Mouse (Mus musculus) kidney, adult 11 months (tissue): Measurements from ENCODE around the gene Zfp318.

Source experiments
- DNase-seq: peaks from one replicate; pipeline ENCODE4 v3.0.0; 2022

Gene Zfp318

GRCm38 (mm10) chr17:46383294-46384060 is at the start of gene Zfp318:
Gene Zfp318 (plus strand): TSS chr17:46383731.
- DNase-seq, result peak; percentile 98

- DNase-seq, result no peak
Measured at GRCm38 (mm10) chr17:46336475-46336874, 47.1 kb upstream of the Zfp318 start.

- DNase-seq, result no peak
Measured at GRCm38 (mm10) chr17:46341208-46341607, 42.3 kb upstream of the Zfp318 start.

- peak; percentile 69 for DNase-seq
Measured at GRCm38 (mm10) chr17:46351026-46351700, 32.4 kb upstream of the Zfp318 start.

GRCm38 (mm10) chr17:46371783-46372182 is 11.7 kb upstream of the Zfp318 start:
- DNase-seq, result no peak

- DNase-seq, result no peak
Measured at GRCm38 (mm10) chr17:46378564-46378963, 5.0 kb upstream of the Zfp318 start.

DNA sequence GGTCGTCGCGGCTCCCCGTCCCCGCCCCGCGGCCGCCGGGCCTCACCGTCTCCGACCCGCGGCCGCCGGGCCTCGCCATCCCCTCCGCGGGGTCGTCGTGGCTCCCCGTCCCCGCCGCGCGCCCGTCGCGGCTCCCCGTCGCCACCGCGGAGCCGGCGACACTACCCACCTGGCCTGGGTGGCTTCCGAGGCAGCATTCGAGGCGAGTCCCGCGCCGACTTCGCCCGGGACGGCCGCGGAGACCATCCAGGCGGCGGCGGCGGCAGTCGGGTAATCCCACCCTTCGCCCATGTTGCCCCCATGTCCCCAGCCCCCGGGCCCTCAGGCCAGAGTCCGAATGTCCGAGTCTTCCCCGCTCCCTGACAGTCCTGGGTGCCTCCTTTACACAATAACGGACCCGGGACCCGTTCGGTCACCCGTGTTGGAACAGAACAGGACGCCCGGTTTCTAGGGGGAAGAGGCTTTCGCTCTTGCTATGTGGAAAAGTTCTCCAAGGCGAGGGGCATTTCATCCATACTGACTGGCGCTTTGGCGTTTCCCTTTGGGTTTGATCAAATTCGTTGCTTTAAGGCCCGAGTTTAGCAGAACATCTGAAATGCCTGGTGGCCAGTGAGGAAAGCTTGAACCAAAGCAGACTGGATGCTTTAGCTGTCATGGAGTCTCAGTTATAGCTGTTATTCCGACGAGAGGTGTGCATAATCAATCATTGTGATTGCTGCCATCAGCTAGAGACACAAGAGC is 700 bp downstream of the Zfp318 start:
- peak; percentile 32 for DNase-seq

DNA sequence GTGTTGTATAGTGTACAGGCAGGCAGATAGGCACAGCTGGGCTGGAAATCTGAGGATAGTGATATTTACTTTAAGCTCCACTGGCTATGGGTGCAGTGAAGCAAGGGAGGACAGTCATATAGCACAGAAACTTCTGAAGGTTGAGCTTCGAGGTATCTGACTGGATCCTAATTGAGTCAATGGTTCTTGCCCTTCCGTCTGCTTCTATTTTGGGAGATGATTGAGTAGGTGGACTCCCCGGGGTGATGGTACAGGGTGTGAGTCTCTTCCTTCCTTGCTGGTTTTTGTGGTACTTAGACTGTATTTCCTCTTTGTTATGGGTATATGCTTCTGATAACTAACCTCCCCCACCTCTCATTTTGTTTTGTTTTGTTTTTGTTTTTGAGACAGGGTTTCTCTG is 4.7 kb downstream of the Zfp318 start:
- DNase-seq, result no peak

DNA sequence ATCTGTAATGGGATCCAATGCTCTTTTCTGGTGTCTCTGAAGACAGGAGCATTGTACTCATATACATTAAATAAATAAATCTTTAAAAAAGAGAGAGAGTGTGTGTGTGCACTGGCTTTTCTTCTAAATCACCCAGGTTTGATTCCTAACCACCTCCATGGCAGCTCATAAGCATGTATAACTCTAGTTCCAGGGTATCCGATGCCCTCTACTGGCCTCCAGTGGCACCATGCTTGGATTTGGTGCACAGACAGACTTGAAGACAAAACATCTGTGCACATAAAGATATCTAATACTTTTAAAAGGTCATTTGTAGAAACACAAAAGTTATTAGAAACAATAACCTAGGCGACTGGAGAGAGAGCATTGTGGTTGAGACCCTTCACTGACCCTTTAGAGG is 9.5 kb downstream of the Zfp318 start:
- peak; percentile 27 for DNase-seq

DNA sequence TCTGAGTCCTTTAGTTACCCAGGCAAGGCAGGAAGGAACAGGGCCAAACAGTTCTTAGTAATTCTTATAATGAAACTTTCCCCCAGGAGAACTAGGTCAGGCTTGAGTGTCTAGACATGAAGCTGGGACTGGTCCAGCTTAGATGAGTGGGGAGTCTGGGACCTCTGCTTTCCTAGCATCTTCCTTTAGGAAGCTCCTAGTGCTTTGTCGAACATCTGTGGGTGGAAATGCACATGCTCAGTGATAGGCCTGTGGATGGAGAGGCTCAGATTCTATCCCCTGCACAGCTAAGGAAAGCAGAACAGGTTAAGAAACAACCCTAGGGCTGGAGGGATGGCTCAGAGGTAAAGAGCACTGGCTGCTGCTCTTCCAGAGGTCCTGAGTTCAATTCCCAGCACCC is 11.1 kb downstream of the Zfp318 start:
- no peak for DNase-seq

- no peak for DNase-seq
Measured at GRCm38 (mm10) chr17:46408478-46408877, 24.9 kb downstream of the Zfp318 start.

- DNase-seq, result no peak
Measured at GRCm38 (mm10) chr17:46418628-46419027, 35.1 kb downstream of the Zfp318 start.

DNA sequence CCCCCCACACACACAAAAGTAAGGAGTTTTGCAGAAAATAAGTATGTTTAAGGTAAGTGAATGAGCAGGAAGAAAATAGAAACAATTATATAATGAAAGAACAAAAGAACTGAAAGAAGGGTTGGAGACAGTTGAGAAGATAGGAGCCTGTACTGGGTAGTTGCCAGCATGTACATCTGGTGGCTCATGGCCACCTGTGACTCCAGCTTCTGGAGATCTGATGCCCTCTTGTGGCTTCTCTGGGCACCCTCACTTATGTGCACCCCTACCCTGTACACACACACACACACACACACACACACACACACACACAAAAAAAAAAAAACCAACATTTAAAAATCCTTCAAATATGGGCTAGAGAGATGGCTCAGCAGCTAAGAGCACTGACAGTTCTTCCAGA is 36.2 kb downstream of the Zfp318 start:
- no peak for DNase-seq

- no peak for DNase-seq
Measured at GRCm38 (mm10) chr17:46426496-46426895, 43.0 kb downstream of the Zfp318 start.

DNA sequence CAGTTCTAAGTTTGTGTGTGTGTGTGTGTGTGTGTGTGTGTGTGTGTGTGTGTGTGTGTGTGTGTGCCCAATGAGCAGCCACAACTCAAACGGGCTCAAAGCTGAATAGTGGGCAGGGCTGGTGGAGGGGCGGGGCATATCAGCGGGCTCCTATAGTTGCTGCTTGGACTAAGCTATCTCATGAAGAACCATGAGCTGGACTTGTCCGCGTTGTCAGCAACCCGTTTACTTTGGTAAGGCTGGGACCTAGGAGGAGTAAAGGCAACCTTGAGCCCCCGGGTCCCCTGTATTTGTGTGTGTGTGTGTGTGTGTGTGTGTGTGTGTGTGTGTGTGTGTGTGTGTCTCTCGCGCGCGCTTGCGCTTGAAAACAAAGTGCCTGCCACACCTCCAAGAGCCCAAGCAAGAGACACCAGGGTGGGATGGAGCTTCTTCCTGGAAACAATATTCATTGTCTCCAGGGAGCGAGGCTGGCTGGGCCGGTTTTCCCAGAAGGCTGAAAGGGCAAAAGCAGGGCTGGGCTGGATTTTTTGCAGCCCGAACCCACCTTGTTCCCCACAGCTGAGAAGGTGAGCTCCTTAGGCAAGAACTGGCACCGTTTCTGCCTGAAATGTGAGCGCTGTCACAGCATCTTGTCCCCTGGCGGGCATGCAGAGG is 45.4 kb downstream of the Zfp318 start, which contains the start of gene Crip3:
TSS of gene Crip3 (plus strand) at position 166 of the 654 bp plus-strand sequence.
- DNase-seq, result no peak

DNA sequence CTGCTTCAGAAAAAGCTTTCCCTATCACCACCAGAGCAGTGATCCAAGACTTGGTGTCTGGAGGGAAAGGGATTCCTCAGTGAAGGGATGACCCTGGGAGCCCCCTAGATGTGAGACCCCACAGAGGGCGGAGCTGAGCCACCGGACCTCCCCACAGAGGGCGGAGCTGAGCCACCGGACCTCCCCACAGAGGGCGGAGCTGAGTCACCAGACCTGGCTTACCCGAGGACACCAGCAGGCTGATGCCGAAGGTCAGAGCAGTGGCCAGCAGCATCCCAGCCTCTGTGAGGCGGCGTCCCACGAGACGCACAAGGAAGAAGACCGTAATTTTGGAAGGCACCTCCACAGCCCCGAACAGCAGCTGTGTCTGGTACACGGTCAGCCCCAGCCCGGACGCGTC is 50.1 kb downstream of the Zfp318 start:
- peak; percentile 50 for DNase-seq

DNA sequence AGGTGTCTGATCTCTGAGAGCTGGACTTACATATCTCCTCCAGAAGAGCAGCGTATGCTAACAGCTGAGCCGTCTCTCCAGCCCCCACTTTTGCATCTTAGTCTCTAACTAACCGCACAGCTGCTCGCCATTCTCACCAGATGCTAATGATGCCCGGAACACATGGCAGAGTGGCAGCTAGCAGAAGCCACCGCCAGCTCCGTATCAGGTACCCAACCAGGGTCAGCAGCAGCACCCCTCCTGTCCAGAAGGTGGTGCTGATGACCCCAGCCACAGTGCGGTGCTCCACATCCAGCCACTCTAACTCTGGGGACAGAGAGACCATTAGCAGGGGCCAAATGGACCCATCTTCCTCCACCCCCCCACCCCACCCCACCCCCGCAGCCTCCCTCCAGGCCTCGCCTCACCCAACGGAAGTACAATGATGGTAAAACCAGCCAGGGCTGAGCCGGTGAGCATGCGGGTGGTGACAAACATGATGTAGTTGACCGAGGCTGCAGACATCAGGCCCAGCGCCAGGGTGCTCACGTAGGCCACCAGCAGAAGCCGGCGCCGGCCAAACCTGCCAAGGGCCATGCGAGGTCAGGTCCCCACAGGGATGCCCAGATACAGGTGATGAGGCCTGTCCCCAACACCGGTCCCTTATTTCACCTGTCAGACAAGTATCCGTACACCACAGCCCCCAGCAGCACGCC is 53.3 kb downstream of the Zfp318 start:
- DNase-seq, result peak; percentile 46

GRCm38 (mm10) chr17:46438298-46438873 is 54.9 kb downstream of the Zfp318 start, which contains the start of gene Slc22a7:
Gene Slc22a7 (minus strand): TSS chr17:46438457.
- peak; percentile 86 for DNase-seq

DNA sequence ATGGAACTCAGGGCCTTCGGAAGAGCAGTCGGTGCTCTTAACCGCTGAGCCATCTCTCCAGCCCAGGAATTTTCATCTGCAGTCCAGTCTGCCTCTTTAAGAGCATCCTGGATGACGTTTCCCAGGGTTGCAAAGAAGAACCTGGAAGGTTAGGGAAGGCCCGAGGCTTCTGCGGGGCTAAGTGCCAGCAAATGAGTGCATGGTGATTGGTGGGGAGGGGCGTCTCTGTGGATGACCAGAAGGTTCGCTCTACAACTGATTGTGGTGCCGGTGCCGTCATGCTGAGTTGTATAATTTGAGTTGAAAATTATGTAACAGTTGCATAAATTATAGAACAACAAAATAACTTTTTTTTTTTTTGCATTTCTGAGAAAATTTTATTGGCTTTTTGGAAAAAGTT is 55.6 kb downstream of the Zfp318 start:
- no peak for DNase-seq

GRCm38 (mm10) chr17:46444839-46445579 is 61.5 kb downstream of the Zfp318 start:
- no peak for DNase-seq

DNA sequence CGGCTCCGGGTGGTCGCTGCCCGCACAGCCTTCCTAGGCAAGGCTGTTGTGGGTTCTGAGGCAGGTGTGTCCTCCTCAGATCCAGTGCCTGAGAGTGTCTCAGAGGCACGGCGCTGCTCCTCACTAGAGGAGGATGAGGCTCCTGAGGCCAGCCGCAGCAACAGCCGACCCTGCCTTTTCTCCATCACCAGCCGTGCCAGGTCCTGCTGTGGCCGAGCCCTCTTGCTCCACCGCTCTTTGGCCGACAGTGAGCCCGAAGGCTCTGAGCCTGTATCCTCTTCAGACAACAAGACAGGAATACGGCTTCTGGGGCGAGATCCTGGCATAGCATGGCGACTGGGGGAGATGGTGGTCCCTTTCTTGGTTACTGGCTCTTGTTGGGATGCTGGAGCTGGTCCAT is 62.7 kb downstream of the Zfp318 start:
- no peak for DNase-seq
